Mouse (Mus musculus) frontal cortex, adult 2 months (tissue): ENCODE measurements around the gene Kdm6b. TPM values are rescaled to one million over a fixed set of nuclear protein-coding genes. Genes with fewer than 3 reads are reported as not detected.
"Not testable (repeated sequence)": the region's sequence is repeated elsewhere in the genome, so short reads cannot be mapped to it uniquely, and the experiment has no call there.

Experiments used
- DNase-seq, 2 experiments: peaks; one replicate each; pipeline ENCODE4 v3.0.0; 2022; ENCODE audit warnings: low spot score in 1 of 2; ENCODE audit errors: extremely low spot score in 1 of 2
- polyA plus RNA-seq: library from polyadenylated mRNA; depleted of rRNA; stranded (reverse); fragments of >200 nt; gene quantifications from 2 replicates; pipeline ENCODE4 v1.2.3, GENCODE M21; 2012

The Kdm6b gene
- polyA plus RNA-seq, 1 experiment, result 12.7 TPM

DNA sequence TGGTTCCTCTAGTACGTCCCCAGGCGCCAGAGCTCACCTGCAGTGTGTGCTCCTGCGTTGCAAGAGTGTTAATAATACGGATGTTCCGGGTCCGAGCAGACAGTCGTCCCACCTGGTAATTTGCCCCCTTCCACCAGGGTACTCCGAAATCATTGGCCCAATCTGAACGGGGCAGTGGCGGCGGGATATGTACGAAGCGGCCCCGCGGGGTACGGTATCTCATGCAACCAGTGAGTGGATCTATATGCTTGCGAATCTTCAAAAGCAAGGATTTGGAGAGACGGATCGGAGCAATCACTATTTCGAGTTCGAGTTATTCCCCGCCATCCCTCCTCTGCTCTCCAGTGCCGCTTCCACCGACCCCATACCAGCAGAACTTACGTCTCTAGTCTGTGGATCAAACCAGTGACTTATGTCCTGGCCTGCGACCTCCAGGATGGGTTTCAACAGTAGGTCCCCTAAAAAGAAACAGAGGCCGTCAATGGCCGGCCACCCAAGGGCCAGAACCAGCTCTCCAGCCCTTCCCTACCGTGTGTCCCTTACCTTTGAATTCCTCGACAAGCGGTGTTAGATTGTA, 18.8 kb downstream of the Kdm6b start:
- not testable (repeated sequence) for DNase-seq

DNA sequence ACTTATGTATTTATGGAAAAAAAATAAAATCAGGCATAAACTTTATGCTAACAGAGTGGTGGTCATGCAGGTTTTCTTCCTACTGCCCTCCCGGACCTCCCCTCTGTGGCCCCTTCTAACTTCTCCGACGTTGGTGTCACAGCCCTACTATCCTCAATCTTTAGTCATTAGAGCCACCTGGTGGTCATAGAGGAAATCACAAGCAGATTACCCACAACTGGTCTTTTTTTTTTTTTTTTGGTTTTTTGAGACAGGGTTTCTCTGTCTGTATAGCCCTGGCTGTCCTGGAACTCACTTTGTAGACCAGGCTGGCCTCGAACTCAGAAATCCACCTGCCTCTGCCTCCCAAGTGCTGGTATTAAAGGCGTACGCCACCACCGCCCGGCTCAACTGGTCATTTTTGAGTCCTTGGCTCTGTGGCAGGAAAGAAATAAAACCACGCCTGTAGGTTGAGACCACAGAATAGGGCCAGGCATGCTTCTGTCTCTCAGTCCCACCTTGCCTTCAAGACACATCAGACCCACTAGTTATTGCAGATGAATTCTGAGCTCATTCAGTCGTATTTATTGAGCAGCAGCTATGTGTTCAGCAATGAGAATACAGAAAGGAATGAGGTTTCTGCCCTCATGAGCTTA, 23.0 kb downstream of the Kdm6b start:
- DNase-seq, result peak in 1 of 2 experiments; percentile 93

DNA sequence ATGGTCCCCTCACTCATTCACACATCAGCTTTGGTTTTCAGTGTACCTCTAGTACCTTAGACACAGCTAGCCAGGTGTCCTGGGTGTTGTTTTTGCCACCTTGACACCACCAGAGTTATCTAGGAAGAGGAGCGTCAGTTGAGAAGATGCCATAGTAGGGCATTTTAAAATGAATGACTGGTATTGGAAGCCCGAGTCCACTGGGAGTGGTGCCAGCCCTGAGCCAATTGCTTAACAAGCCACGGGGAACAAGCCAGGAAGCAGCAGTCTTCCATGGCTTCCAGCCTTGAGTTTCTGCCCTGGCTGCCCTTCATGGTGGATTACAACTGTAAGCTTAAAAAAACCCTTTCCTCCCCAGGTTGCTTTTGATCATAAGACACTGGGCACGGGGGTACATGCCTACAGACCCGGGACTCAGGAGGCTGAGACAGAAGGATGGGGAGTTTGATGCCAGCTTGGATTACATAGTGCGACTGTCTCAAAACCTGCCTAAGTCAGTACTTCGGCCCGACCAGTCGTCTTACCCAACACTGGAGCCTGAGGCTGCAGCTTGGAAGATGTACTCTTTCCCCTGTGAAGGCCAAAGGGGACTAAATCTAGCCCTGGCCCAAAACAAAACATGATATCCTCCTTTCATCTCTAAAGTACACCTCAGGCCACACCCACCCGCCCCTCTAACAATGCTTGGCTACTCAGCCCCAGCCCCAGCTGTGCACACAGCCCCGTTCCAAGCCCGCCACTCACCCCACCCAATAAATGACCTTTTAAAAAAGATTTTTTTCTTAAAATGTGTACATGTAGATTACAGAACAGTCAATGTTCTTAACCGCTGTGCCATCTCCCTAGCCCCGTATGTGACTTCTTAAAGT, 23.7 kb downstream of the Kdm6b start:
- peak in 1 of 2 experiments; percentile 65 for DNase-seq

DNA sequence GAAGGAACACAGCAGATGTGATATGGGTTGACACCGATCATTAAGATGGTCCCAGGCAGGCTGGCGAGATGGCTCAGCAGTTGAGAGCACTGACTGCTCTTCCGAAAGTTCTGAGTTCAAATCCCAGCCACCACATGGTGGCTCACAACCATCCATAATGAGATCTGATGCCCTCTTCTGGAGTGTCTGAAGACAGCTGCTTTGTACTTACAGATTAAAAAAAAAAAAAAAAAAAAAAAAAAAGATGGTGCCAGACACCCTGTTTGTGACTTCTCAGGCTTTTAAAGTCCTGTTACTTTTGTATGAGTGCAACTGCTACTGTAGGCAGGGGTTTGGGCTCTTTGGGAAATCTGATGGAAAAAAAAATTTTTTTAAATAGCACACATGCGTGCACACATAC, 24.8 kb downstream of the Kdm6b start:
- DNase-seq, result no peak

DNA sequence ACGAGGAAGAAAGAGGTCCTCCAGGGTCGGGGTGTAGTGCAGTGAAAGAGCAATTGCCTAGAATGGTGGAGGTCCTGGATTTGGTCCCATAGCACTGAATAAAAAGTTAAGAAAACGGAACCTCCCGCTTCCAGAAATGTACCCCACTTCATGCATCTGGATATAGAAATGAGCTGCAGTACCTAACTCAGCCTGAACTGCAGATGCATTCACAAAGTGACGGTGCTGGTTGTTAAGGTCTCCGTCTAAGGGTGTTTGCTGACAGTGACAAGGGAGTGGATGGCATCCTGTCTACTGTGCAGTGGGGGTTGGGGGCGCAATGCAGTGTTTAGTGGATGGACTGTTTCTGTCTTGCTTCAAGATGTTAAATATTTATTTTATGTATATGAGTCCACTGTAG, 26.7 kb downstream of the Kdm6b start:
- no peak for DNase-seq

DNA sequence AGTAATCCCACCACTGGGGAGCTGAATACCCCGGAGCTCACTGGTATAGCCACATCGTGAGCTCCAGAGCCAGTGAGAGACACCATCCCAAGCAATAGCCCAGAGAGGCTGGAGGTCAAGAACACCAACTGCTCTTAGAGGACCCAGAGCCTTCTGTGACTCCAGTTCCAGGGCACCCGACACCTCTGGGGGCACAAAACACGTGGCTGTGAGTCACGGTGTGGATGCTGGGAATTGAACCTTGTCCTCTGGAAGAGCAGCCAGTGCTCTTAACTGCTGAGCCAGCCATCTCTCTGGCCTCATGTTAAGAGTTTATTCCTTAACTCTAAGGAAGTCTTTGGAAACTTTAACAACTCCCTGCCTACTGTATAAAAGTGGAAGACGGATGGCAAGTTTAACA, 28.5 kb downstream of the Kdm6b start:
- no peak for DNase-seq

DNA sequence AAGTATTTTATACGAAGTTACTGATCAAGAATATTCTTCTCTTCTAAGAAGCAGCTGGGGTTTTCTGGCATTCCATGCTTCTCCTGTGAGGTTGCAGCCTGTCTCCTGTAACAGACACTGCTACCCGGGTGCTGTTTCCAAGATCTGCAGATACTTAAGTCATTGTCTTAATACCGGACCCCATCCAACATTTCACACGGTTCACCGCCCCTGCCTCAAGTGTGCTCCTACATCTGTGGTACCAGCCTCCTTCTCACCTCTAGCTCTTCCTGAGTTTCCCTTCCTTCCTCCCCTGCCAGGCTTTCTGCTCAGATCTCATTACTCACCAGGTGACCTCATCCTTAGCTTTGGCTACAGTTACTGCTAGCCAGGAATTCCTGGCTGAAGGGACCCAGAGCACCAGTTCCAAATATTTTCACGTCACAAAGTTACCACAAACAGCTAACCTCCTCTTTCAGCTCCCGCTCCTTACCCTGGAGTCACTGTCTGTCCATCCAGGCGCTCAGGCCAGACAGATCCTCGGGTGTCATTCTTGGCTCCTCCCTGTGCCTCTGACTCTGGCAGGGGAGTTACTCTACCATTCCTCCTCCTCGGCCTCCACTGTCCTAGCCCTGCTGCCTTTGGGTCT, 30.9 kb downstream of the Kdm6b start:
- DNase-seq, result no peak

DNA sequence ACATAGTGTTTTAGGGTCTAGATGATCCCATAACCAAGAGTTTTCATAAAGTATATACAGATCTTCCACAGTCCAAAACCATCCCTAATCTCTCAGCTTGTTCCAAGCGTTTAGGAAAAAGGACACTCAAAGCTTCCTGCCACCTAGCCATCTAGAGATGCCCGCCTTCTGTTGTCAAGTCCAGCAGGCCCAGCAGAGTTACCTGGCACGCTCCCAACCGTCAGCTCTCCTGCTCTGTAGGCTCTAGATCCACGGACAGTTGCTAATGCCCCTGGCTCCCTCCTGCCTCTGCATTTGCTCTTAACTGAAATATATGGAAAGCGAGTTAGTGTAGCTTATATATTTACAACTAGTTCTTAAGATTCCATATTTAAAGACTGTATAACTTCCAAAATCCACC, 32.1 kb downstream of the Kdm6b start:
- no peak for DNase-seq

DNA sequence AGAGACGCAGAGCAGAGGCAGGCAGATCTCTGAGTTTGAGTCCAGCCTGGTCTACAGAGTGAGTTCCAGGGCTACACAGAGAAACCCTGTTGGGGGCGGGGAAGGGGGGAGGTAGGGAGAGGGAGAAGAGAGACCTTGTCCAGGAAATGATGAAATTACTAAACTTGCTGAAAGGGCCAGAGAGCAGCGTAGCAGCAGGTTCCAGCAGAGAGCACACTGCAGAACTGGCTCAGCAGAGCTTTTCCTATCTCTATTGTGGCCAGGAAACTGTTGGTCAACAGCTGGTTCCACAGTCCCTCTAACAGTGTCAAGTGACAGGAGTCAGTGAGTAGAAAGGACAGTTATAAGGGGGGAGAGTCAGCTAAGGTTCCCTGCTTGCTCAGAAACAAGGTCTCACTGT, 33.9 kb downstream of the Kdm6b start:
- no peak for DNase-seq

DNA sequence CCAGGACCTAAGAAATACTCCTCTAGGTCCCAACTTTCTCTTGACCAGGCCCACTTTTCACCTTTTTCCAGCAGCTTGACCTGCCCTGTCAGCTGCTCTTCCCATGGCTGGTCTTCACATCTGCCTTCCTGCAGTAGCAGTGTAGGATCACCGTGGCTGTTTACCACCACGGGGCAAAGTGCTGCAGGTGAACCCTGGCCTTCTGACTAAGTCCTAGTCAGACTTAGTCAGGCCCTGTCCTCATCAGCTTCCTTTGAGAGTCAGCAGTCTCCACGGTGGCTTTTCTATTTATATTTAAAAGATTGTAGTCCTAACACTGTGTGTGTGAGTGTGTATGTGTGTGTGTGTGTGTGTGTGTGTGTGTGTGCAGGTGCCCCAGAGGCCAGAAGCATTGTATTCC, 35.7 kb downstream of the Kdm6b start:
- no peak for DNase-seq

DNA sequence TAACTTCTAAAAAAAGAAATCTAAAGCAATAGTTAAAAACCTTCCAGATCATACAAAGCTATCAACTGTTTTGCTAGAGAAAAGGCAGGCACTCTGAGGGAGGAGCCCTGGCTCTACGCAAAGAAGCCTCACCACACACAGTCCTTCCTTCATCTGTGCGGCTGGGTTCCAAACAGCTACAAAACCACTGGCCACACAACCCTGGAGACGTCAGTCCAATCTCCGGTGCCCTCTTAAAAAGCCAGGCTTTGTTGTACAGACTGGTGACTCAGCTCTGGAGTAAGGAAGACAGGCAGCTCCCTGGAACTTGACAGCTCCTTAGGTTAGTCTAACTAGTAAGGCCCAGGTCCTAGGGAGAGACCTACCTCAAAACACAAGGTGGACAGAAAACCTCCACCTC, 37.8 kb downstream of the Kdm6b start:
- no peak for DNase-seq

DNA sequence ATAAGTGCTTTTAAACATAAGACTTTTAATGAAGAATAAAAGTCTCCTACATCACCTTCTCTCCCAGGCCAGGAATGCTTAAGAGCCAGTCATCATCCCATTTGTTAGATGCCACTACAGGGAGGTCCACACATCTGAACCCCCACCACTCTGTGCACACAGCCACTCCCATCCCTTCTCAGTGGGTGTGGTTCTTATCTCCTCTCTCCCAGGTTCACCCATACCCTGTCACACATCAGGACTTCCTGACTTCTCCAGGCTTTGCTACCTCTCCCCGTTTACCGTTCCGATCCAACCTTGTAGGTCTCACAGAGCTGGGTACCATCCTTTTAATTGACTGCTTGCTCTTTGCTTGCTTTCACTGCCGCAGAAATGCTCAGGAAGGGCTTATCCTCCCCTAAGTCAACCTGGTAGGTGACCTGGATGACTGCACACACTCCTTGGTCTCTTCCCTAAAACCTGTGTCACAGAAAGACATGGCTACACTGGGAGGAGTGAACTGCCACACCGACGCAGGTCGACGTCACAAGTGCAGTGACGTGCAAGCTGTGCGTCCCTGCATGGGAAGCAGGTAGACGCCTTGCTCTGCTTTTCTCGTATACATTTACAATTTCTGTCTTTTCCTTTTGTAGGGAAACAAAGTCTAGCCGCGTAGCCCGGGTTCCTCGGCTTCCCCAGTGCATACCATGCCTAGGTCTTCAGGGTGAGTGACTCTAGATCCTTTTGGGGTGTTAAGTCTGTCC, 40.1 kb downstream of the Kdm6b start:
- DNase-seq, result no peak

DNA sequence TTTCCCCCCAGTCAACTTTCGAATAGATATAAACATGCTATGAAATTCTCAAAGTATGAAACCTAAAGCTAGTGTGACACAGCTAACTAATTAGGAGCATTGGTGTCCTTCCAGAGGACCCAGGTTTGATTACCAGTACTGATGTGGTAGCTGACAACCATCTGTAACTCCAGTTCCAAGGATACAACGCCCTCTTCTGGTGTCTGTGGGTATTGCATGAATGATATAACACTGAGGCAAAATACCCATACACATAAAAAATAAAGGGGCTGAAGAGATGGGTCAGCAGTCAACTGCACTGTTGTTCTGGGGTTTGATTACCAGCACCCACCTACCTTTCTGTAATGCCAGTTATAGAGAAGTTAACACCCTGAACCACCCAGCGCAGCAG, 40.7 kb downstream of the Kdm6b start:
- DNase-seq, result peak in 1 of 2 experiments; percentile 41

DNA sequence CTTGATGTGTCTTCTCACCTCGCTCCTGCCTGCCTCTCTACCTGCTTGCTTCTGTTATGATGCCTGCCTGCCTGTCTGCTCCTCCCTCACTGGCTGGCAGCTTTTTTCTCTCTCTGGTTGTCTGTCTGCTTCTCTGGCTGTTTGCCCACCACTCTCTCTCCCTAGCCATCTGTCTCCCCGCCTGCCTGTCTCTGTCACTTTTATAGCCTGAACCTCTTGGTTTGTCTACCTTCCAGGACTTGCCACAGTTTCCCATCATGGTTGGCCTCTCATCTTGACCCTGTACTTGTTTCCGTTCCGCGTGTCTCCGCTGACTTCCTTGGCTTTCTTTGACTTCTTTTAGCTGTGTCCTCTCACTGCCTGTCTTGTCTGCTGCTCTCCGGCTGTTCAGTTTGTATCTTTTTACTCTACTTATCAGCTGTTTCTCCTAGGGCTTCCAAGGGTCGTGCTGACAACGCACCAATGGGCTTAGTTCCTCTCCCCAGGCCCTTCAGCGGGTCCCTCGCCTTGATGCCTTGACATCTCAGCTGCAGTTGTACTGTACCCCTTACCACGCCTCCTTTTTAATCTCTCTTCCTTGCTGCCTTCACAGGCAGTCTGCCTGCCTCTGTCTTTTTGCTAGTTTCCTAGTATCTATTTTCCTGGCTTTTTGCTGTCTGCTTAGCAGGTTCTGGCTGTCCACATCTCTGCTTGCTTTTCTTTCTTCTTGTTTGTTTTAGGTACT, 41.3 kb downstream of the Kdm6b start:
- DNase-seq, result peak in 1 of 2 experiments; percentile 79

DNA sequence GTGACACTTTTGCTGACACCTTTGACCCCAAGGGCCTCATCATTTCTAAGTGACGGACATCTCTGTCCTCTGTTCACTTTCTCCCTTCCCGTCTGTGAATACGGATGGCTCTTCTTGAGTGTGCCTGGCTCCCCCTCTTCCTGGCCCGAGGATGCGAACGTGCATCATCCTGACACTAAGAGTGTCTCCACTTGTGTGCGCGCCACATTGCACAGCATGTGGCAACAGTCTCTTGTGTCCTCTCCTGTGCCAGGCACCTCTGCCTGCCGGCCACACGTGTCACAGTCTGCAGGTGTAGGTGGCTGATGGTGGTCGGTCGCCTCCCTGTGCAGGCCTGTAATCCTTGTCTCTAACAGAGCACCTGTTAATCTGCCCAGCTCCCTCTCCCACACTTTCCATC, 41.9 kb downstream of the Kdm6b start:
- DNase-seq, result peak in 1 of 2 experiments; percentile 12

DNA sequence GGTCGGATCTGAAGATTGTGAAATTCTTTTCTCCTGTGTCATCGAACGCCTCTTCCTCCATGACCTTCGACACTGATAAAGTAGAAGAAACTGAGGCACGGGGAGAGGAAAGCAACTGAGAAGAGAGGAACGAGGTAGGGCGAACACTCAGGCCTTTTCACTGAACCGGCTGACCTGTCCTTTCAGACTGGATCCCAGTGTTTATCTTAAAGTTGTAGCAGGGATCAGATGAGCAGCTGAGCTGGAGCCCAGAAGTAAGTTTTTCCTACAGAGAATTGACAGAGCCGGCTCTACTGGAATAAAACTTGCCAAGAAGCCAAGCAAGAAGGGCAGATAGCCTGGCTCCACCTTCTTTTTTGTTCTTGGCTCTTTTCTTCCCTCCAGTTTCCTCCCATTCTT, 42.7 kb downstream of the Kdm6b start:
- DNase-seq, result no peak

DNA sequence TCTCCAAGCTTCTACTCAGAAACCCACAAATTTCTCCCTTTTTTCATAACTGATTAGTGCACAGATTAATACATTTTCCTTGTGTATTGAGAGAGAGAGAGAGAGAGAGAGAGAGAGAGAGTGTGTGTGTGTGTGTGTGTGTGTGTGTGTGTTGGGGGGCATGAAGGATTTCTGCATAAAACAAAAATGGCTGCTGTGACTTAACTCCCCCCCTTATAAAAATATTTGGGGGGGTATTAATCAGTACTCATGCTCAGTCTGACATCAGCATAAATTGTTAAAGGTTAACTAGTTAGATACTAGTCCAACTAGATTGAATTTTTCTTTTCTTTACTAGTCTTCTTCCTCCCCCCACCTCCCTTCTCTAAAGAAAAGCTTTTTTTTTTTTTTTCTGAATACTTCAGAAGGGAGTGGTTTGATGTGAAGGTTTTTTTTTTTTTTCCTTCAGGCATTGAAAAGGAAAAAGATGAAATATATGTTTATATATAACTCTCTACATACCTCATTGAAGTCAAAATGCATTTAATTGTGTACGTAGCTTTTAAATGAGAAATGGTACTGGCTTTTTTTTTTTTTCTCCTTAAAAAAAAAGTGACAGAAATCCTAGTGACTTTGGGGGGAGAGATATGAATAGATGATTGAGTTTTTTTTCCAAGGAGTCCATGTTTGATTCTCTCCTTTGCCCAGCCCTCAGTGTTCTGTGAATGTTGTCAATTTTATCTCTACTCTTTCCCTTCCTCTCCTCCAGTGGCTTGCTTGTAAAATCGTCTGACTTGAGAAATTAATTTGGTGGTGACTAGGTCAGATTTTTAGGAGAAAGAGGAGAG, 43.3 kb downstream of the Kdm6b start:
- DNase-seq, result no peak

DNA sequence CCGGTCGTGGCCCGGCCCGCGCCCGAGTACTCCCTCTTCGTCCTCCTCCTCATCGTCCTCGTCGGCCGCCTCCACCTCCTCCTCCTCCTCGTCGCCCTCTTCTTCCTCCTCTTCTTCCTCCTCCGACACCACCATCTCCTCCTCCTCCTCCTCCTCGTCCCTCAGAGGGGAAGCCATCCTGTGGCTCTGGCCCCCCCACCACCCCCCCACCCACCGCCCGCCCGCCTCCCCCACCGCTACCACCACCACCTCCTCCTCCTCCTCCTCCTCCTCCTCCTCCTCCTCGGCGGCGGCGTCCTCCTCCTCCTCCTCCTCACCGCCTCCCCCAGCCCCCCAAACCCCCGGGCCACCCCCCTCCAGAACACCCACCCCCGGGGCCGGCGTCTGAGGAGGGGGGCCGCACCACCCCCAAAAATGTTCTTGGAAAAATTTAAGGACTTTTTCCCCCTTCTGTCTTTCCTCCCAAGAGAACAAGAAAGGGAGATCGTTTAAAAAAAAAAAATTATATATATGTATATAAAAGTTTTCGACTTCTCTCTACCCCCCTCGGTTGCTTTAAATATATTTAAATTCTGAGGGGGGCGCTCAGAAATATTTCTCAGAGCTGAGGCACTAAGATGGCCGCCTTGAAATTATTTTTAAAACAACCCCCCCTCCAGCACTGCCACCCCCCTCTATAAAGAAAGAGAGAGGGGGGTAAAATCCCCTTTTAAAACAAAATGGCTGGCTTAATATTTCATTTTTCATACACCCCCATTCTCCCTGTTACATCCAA, 44.1 kb downstream of the Kdm6b start, which contains the start of gene Chd3:
Chd3 (minus strand) TSS at position 192 of the 775 bp plus-strand sequence.
- no peak for DNase-seq
